Mouse (Mus musculus): ENCODE data around the gene Pqlc2.

GRCm38 (mm10) chr4:139297566-139297965 is 12.9 kb downstream of the Pqlc2 start:
- TF ChIP-seq EP300 (IDR thresholded peaks at IDR 0.05) (no peak), CTCF (IDR thresholded peaks at IDR 0.05) (no peak)
